Comparison of ENCODE assay signal across 14 mouse cellular contexts in the genomic region with DNA sequence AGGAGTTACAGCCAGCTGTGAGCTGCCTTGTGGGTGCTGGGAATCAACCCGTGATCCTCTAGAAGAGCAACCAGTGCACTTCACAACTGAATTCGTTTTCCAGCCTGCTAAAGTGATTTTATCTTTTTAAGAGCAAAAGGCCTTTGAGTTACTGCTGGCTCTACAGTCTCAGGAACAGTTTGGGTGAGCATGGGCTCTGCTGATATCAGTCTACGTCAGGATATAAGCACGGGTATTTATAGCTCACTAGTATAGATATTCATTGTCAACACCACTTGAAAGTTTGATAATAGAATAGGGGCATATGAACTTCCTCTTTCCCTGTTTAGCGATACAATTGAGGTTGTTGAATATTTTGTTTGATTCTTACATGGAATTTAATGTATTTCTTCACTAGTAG.
"Had no signal": no experiment of that assay in that cellular context is flagged by ENCODE, and none has a peak within 500 bp of the region (broad histone marks: within the 10 kb centered on the region; RNA-seq: fewer than 3 reads in every experiment).

No protein-coding gene starts in this region.

- ATAC-seq: midbrain, embryonic 13.5 days had no signal

- H3K36me3 ChIP-seq: liver, embryonic 15.5 days; midbrain, embryonic 13.5 days; neural tube, embryonic 15.5 days had no signal

- H3K9me3 ChIP-seq: liver, embryonic 15.5 days; midbrain, embryonic 13.5 days; neural tube, embryonic 15.5 days had no signal

- H3K27me3 ChIP-seq: limb, embryonic 13.5 days; liver, embryonic 15.5 days; midbrain, embryonic 13.5 days; neural tube, embryonic 15.5 days had no signal

- H3K4me3 ChIP-seq: layer of hippocampus, adult 2 months; limb, embryonic 13.5 days; liver, embryonic 15.5 days; midbrain, embryonic 13.5 days; myocyte; neural tube, embryonic 15.5 days had no signal

- H3K4me2 ChIP-seq: limb, embryonic 13.5 days; liver, embryonic 15.5 days; lung, embryonic 14.5 days; midbrain, embryonic 13.5 days; neural tube, embryonic 15.5 days had no signal

- H3K27ac ChIP-seq: layer of hippocampus, adult 2 months; liver, embryonic 15.5 days; midbrain, embryonic 13.5 days; neural tube, embryonic 15.5 days had no signal

- DNase-seq: kidney, postnatal 10 days; kidney, postnatal 4 days; left cerebral cortex, postnatal 4 days; lung, embryonic 14.5 days; lung, postnatal 10 days; lung, postnatal 4 days; right cerebral cortex, adult 18-20 months; right cerebral cortex, postnatal 25 days had no signal

- H3K4me1 ChIP-seq: liver, embryonic 15.5 days; midbrain, embryonic 13.5 days had no signal

- H3K9ac ChIP-seq: limb, embryonic 13.5 days; liver, embryonic 15.5 days; lung, embryonic 14.5 days; midbrain, embryonic 13.5 days; neural tube, embryonic 15.5 days had no signal
